Mouse (Mus musculus) heart, embryonic 13.5 days (tissue): ENCODE measurements at regions not wholly inside any gene's neighbourhood (a gene's known extent, or its start where the extent isn't known, plus 50 kb on each side); places are given as distances from the start of the nearest gene placed in this dataset.
"Not testable (repeated sequence)": the region's sequence is repeated elsewhere in the genome, so short reads cannot be mapped to it uniquely, and the experiment has no call there.

Experiments used
- ATAC-seq: fragments of 200-750 bp; cut with Nextera tagmentation; 2 replicates; pipeline ENCODE4 v1.8.0; 2017; ENCODE audit warnings: moderate TSS enrichment; ENCODE audit not compliant: insufficient number of reproducible peaks, low FRiP score, low TSS enrichment; ENCODE audit errors: extremely low read depth
- H3K27ac ChIP-seq: fragments of 300-500 bp; sonication (generic); replicated peaks from 2 replicates; pipeline ENCODE4 v1.5.1; 2015; ENCODE audit warnings: moderate library complexity, mild to moderate bottlenecking, inconsistent platforms
- H3K27me3 ChIP-seq: fragments of 300-500 bp; sonication (generic); replicated peaks from 2 replicates; pipeline ENCODE4 v1.6.1; 2015; ENCODE audit warnings: mild to moderate bottlenecking, inconsistent platforms
- H3K36me3 ChIP-seq: fragments of 300-500 bp; sonication (generic); 2 replicates; pipeline ENCODE4 v1.6.1; 2015; ENCODE audit warnings: mild to moderate bottlenecking, inconsistent platforms
- H3K4me1 ChIP-seq: fragments of 300-500 bp; sonication (generic); 2 replicates; pipeline ENCODE4 v1.6.1; 2015; ENCODE audit warnings: inconsistent platforms
- H3K4me2 ChIP-seq: fragments of 300-500 bp; sonication (generic); 2 replicates; pipeline ENCODE4 v1.6.1; 2015; ENCODE audit warnings: inconsistent platforms, mild to moderate bottlenecking, moderate library complexity
- H3K4me3 ChIP-seq: fragments of 300-500 bp; sonication (generic); 2 replicates; pipeline ENCODE4 v1.5.1; 2015; ENCODE audit warnings: moderate library complexity, mild to moderate bottlenecking, inconsistent platforms
- H3K9ac ChIP-seq: fragments of 300-500 bp; sonication (generic); 2 replicates; pipeline ENCODE4 v1.6.1; 2015; ENCODE audit warnings: inconsistent platforms, mild to moderate bottlenecking, moderate library complexity
- H3K9me3 ChIP-seq: fragments of 300-500 bp; sonication (generic); 2 replicates; pipeline ENCODE4 v1.6.1; 2016; ENCODE audit warnings: inconsistent platforms
- WGBS: fragments of 180-500 bp; shearing (Covaris S2); methylation state at CpG from one replicate; pipeline ENCODE4 v1.1.7; 2015; ENCODE audit warnings: mixed read lengths; 5-methylcytosine and 5-hydroxymethylcytosine counted together

GRCm38 (mm10) chr2:71597956-71598355 is 51.4 kb upstream of the Dlx2 start:
- Histone ChIP-seq H3K9ac (no peak overlapping the region), H3K4me2 (no peak overlapping the region), H3K9me3 (no peaks in the 10 kb centered on the region), H3K36me3 (no peaks in the 10 kb centered on the region), H3K27me3 (peaks cover 22% of the 10 kb centered on the region), H3K4me1 (peaks cover 11% of the 10 kb centered on the region), H3K4me3 (no peak overlapping the region), H3K27ac (no peak overlapping the region)
- 75% methylated on average over 5 of the region's 5 CpGs for WGBS
- no peak for ATAC-seq

- Histone ChIP-seq H3K4me1 (peaks cover 11% of the 10 kb centered on the region), H3K27ac (no peak overlapping the region), H3K27me3 (peaks cover 24% of the 10 kb centered on the region), H3K4me2 (0 out of 2 replicates have a peak overlapping the region, but pooled peaks have one; percentile 22), H3K4me3 (no peak overlapping the region), H3K9me3 (no peaks in the 10 kb centered on the region), H3K36me3 (no peaks in the 10 kb centered on the region), H3K9ac (no peak overlapping the region)
- ATAC-seq, result no peak
- whole genome bisulfite sequencing, result 55% methylated on average over 10 of the region's 10 CpGs
Observed at GRCm38 (mm10) chr2:71598368-71598767, 51.8 kb upstream of the Dlx2 start.

GRCm38 (mm10) chr2:71598778-71599177 is 52.2 kb upstream of the Dlx2 start:
- no peak for ATAC-seq
- H3K36me3 ChIP-seq, result no peaks in the 10 kb centered on the region
- H3K9me3 ChIP-seq, result no peaks in the 10 kb centered on the region
- no peak overlapping the region for H3K27ac ChIP-seq
- 0 out of 2 replicates have a peak overlapping the region, but pooled peaks have one; percentile 22 for H3K4me2 ChIP-seq
- H3K9ac ChIP-seq, result no peak overlapping the region
- H3K27me3 ChIP-seq, result peaks cover 24% of the 10 kb centered on the region
- 16% methylated on average over 5 of the region's 5 CpGs for WGBS
- peaks cover 11% of the 10 kb centered on the region for H3K4me1 ChIP-seq
- no peak overlapping the region for H3K4me3 ChIP-seq

- 29% methylated on average over 7 of the region's 7 CpGs for WGBS
- H3K4me3 ChIP-seq, result no peak overlapping the region
- ATAC-seq, result no peak; the same call in 1 of the 2 replicates
- H3K4me2 ChIP-seq, result no peak overlapping the region
- H3K9ac ChIP-seq, result no peak overlapping the region
- H3K4me1 ChIP-seq, result peaks cover 11% of the 10 kb centered on the region
- H3K27me3 ChIP-seq, result peaks cover 24% of the 10 kb centered on the region
- H3K36me3 ChIP-seq, result no peaks in the 10 kb centered on the region
- H3K27ac ChIP-seq, result no peak overlapping the region
- no peaks in the 10 kb centered on the region for H3K9me3 ChIP-seq
Observed at GRCm38 (mm10) chr2:71600213-71600612, 53.7 kb upstream of the Dlx2 start.

- Histone ChIP-seq H3K27me3 (peaks cover 20% of the 10 kb centered on the region), H3K4me2 (no peak overlapping the region), H3K9ac (no peak overlapping the region), H3K9me3 (no peaks in the 10 kb centered on the region), H3K36me3 (no peaks in the 10 kb centered on the region), H3K4me1 (peaks cover 11% of the 10 kb centered on the region), H3K4me3 (no peak overlapping the region), H3K27ac (no peak overlapping the region)
- WGBS, result 77% methylated on average over 1 of the region's 1 CpGs
- ATAC-seq, result no peak
Observed at GRCm38 (mm10) chr2:71600999-71601398, 54.4 kb upstream of the Dlx2 start.

GRCm38 (mm10) chr2:71603796-71604195 is 57.2 kb upstream of the Dlx2 start:
- not testable (repeated sequence) for H3K27ac ChIP-seq, H3K4me3 ChIP-seq, H3K9me3 ChIP-seq, ATAC-seq, H3K4me2 ChIP-seq, H3K36me3 ChIP-seq, H3K27me3 ChIP-seq, H3K9ac ChIP-seq
- peaks cover 11% of the 10 kb centered on the region for H3K4me1 ChIP-seq
- WGBS, result 82% methylated on average over 8 of the region's 8 CpGs

- 0 out of 2 replicates have a peak, but pooled peaks cover 2% of the 10 kb centered on the region for H3K27me3 ChIP-seq
- WGBS, result 68% methylated on average over 1 of the region's 1 CpGs
- no peak for ATAC-seq
- no peak overlapping the region for H3K27ac ChIP-seq
- no peak overlapping the region for H3K4me2 ChIP-seq
- H3K4me3 ChIP-seq, result no peak overlapping the region
- no peaks in the 10 kb centered on the region for H3K36me3 ChIP-seq
- H3K9ac ChIP-seq, result no peak overlapping the region
- H3K4me1 ChIP-seq, result peaks cover 8% of the 10 kb centered on the region
- no peaks in the 10 kb centered on the region for H3K9me3 ChIP-seq
Observed at GRCm38 (mm10) chr2:71605606-71606005, 59.1 kb upstream of the Dlx2 start.

GRCm38 (mm10) chr2:71607087-71607502 is 60.5 kb upstream of the Dlx2 start:
- no peaks in the 10 kb centered on the region for H3K9me3 ChIP-seq
- H3K36me3 ChIP-seq, result no peaks in the 10 kb centered on the region
- 75% methylated on average over 3 of the region's 3 CpGs for WGBS
- H3K4me2 ChIP-seq, result no peak overlapping the region
- H3K4me1 ChIP-seq, result peaks cover 8% of the 10 kb centered on the region
- 0 out of 2 replicates have a peak, but pooled peaks cover 2% of the 10 kb centered on the region for H3K27me3 ChIP-seq
- no peak overlapping the region for H3K9ac ChIP-seq
- H3K4me3 ChIP-seq, result no peak overlapping the region
- no peak overlapping the region for H3K27ac ChIP-seq
- no peak for ATAC-seq

GRCm38 (mm10) chr2:71613216-71613615 is 66.7 kb upstream of the Dlx2 start:
- Histone ChIP-seq H3K27me3 (no peaks in the 10 kb centered on the region), H3K27ac (no peak overlapping the region), H3K4me1 (peaks cover 8% of the 10 kb centered on the region), H3K4me2 (no peak overlapping the region), H3K36me3 (no peaks in the 10 kb centered on the region), H3K9ac (no peak overlapping the region), H3K9me3 (no peaks in the 10 kb centered on the region), H3K4me3 (no peak overlapping the region)
- ATAC-seq, result no peak
- 54% methylated on average over 2 of the region's 2 CpGs for WGBS

- H3K4me3 ChIP-seq, result no peak overlapping the region
- no peaks in the 10 kb centered on the region for H3K36me3 ChIP-seq
- H3K4me2 ChIP-seq, result no peak overlapping the region
- ATAC-seq, result no peak
- H3K9me3 ChIP-seq, result no peaks in the 10 kb centered on the region
- no peak overlapping the region for H3K9ac ChIP-seq
- no peaks in the 10 kb centered on the region for H3K27me3 ChIP-seq
- 80% methylated on average over 5 of the region's 5 CpGs for WGBS
- H3K4me1 ChIP-seq, result no peaks in the 10 kb centered on the region
- H3K27ac ChIP-seq, result no peak overlapping the region
Observed at GRCm38 (mm10) chr2:71616526-71616925, 70.0 kb upstream of the Dlx2 start.

- Histone ChIP-seq H3K9me3 (no peaks in the 10 kb centered on the region), H3K36me3 (no peaks in the 10 kb centered on the region), H3K9ac (no peak overlapping the region), H3K4me3 (no peak overlapping the region), H3K27ac (no peak overlapping the region), H3K27me3 (no peaks in the 10 kb centered on the region; the same call in 1 of the 2 replicates), H3K4me1 (peaks cover 3% of the 10 kb centered on the region; the same call in 1 of the 2 replicates), H3K4me2 (no peak overlapping the region)
- WGBS, result 79% methylated on average over 2 of the region's 2 CpGs
- ATAC-seq, result no peak
Observed at GRCm38 (mm10) chr2:71621458-71621857, 74.9 kb upstream of the Dlx2 start.

- ATAC-seq, result no peak
Observed at GRCm38 (mm10) chr2:71622532-71623099, 76.1 kb upstream of the Dlx2 start.

More at GRCm38 (mm10) chr2:71622532-71623099, 76.1 kb upstream of the Dlx2 start:
- H3K9me3 ChIP-seq, result no peaks in the 10 kb centered on the region
- no peak overlapping the region for H3K4me2 ChIP-seq
- H3K9ac ChIP-seq, result no peak overlapping the region
- WGBS, result 63% methylated on average over 9 of the region's 9 CpGs
- no peaks in the 10 kb centered on the region for H3K36me3 ChIP-seq
- H3K4me1 ChIP-seq, result peaks cover 11% of the 10 kb centered on the region
- H3K4me3 ChIP-seq, result no peak overlapping the region
- no peaks in the 10 kb centered on the region; the same call in 1 of the 2 replicates for H3K27me3 ChIP-seq
- peak overlapping the region; percentile 36; the same call in 1 of the 2 replicates for H3K27ac ChIP-seq
